Mouse (Mus musculus) left cerebral cortex, postnatal 25 days (tissue): ENCODE results near the gene Myzap. TPM values are rescaled to one million over a fixed set of nuclear protein-coding genes. Genes with fewer than 3 reads are reported as not detected.
A peak's percentile ranks its signal among the peaks of the same experiment; 100 is the strongest.

Source experiments
- DNase-seq, 2 experiments: peaks; one replicate each; pipeline ENCODE4 v3.0.0; 2022; ENCODE audit warnings: low spot score in 2 of 2, mixed read lengths in 1 of 2
- intact Hi-C: fragments of 180-260 bp; cut with DNase I; formaldehyde crosslinking; loops from one replicate; pipeline ENCODE4 v1.15.1; 2025
- total RNA-seq, 2 experiments: library from RNA; stranded (reverse); gene quantifications; 2 replicates each; pipeline ENCODE4 v1.2.3; 2021

Myzap gene
- total RNA-seq, 2 experiments from 2014 or later, result 1.6 TPM

GRCm38 (mm10) chr9:71554001-71554400, 38.2 kb downstream of the Myzap start:
- intact Hi-C loops, result no loop called here
- no peak for DNase-seq

- intact Hi-C loops, result no loop called here
- DNase-seq, result no peak
Observed at GRCm38 (mm10) chr9:71550176-71550575, 42.0 kb downstream of the Myzap start.

GRCm38 (mm10) chr9:71547704-71548275, 44.4 kb downstream of the Myzap start:
- DNase-seq, result no peak
- intact Hi-C loops, result no loop called here

DNA sequence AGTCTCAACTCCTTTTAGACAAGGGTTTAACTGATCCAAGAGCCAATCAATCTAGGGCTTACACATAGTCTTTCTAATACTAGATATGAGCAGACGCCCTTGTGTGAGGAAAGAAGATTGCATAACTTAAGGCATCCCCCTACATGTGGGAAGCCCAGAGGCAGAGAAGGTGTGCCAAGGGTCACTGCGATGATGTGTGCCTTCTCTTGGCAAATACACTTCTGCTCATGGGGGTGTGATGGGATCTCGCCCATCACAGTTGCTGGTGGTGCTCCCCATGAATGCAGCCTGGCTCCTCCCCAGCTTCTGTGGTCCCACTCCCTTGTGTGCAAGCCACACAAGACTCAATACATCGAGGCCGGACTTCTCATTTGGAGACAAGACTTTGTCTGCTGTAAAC, 47.3 kb downstream of the Myzap start:
- intact Hi-C loops, result loop anchor here (1.0 kb wide), 1 partner anchor 71 kb away; no protein-coding TSS in a partner anchor
- no peak for DNase-seq

DNA sequence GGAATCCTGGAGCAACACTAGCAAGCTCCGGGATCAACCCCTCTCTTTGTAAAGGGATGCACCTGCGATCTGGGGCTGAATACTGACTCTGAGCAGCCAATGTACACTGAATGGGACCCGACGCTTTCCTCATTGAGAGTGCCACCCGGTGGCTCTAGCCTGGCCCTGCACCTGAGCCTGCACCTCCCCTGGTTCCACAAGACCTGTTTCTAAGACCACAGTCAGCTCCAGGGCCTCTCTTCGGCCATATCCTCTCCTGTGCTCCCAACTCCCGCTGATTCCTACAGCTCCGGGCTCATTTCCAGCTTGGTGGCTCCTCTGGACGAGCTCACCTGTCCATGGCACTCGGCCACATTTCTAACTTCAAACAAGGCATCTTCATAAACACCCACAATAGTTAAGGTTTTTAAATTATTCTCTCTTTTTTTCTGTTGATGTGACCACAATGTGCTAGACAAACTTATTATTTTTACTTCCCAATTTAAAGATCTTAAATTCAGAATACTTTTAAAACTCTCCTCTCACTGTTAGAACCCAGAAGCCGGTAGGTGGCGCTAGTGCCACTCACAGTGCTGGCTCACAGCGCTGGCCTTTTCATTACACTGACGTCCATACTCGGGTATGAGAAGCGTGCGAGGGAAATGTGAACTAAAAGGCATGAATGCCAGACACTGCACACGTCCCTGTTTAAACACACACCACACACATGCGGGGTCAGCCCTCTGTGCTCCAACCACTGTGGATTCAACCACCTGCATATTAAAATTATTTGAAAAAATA, 48.5 kb downstream of the Myzap start:
- DNase-seq, result peak; percentile 75 to 80
- intact Hi-C loops, result loop anchor here (1.0 kb wide), 1 partner anchor 73 kb away; no protein-coding TSS in a partner anchor

DNA sequence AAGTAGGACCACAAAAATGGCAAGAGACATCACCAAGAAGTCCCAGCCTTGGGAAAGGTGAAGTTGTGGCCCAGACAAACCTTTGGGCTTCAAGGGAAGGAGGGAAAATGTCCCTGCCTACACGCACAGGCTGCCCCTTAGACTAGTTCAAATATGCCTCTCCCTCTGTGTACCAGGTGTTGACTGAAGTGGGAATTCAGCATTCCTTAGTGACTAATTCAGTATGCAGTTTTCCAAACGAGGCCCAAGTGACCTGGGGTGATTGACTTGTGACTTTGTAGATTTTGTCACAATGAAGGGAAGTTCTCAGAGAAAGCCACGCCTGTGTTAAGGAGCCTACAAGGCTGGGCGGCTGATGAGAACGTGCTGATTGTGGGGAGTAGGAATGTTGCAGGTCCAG, 49.9 kb downstream of the Myzap start:
- intact Hi-C loops, result no loop called here
- no peak for DNase-seq

DNA sequence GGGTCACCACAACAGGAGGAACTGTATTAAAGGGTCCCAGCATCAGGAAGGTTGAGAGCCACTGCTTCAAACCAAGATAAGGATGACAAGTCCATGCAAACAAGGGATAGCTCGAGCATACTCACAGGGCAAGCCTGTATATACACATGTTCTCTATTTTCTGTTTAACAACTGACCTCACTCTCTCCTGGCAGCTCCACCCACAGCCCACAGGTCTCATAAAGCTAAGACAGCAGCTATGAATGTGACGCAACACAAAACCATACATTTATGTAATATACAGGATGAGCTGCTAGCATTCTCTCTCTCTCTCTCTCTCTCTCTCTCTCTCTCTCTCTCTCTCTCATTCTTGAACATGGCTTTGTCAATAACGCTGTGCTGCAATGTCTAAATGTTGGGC, 51.4 kb downstream of the Myzap start:
- intact Hi-C loops, result no loop called here

DNA sequence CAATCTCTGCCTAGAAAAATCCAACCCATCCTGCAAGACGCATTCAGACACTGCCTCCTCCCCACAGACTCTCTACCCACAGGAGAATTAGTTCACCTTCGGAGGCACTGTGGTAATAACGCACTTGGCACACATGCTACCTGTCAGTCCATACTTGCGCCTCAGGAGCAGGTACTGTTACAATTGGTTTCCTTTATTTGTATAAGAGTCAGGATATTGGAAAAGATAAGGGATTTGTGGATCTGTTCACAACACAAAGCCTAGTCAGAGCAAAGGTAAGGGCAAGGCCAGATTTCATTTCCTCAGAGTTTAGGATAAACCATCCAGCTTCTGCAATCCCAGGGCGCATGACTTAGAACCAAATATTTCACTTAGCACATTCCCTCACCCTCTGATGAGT, 56.4 kb downstream of the Myzap start:
- intact Hi-C loops, result no loop called here
- DNase-seq, result no peak

More for the DNA sequence above, 51.4 kb downstream of the Myzap start:
- no peak for DNase-seq

DNA sequence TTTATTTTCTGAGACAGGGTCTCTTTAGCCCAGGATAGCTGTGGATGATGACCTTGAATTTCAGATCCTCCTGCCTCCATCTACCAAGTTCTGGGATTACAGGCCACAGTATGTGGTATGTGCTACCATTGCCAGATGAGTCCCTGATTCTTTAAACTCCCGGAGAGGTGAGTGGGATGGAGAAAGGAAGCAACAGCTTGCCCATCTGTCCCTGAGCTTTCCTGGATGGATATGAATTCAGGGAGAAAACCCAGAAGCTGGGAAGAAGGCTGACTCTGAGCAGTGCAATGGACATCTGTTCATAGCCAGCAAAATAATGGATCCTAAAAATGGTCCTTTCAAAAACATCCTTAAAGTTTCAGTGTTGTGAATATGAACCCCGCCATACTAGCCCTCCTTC, 57.1 kb downstream of the Myzap start:
- intact Hi-C loops, result no loop called here
- peak; percentile 15 to 78 for DNase-seq

GRCm38 (mm10) chr9:71529960-71530359, 62.2 kb downstream of the Myzap start:
- no peak for DNase-seq
- intact Hi-C loops, result no loop called here

DNA sequence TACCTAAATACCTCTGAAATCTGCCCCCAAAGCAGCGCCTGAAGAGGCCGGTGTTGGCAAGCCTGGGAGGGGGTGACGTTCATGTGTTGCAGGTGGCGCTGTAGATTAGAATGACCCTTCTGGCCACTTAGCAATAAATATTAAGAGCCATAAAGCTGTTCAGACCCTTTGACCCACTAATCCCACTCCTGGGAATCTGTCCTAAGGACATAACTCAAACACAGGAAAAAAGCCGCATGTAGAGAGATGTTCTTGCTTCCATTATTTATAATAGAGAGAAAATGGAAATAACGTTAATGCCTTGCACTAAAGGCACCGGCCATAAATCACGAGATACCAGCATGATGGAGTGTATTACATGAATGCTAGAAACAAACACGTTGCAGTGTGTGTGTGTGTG, 64.7 kb downstream of the Myzap start:
- intact Hi-C loops, result no loop called here
- DNase-seq, result no peak

GRCm38 (mm10) chr9:71523901-71524300, 68.3 kb downstream of the Myzap start:
- DNase-seq, result no peak
- intact Hi-C loops, result no loop called here

- DNase-seq, result no peak
- intact Hi-C loops, result no loop called here
Observed at GRCm38 (mm10) chr9:71519836-71520235, 72.3 kb downstream of the Myzap start.

DNA sequence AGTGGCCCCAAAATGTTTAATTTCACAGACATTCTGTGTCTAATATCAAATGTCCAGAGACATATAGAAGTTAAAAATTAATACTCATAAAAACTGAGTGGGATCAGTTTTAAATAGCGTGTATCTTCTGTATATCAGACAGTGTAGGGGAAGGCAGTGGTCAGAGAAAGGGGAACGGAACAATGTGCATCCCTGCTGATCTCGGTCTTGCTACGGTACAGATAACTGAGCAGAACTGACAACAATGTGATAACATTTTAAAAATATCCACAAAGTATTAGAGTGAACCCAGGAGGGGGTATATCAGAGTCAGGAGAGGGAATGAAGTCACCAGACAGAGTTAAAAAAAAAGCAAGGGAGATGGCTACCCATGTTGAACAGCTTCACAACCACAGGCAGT, 74.7 kb downstream of the Myzap start:
- no peak for DNase-seq

DNA sequence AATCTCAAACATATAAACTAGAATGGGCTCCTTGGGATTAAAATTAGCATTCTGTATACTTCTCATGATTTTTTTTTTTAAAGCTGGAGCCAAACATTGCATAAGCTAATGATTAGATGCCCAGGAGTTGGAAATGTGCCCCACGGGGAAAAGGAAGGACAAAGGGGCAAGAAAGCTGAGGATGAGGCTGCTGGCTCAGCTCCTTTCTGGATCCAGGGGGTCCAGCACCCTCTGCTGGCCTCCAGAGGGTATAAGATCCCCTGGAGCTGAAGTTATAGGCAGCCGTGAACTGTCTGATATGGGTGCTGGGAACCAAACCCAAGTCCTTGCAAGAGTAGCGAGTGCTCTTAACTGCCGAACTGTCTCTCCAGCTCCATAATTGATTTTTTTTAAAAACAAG, 76.3 kb downstream of the Myzap start:
- intact Hi-C loops, result no loop called here
- no peak for DNase-seq

More for the DNA sequence above, 74.7 kb downstream of the Myzap start:
- intact Hi-C loops, result no loop called here

DNA sequence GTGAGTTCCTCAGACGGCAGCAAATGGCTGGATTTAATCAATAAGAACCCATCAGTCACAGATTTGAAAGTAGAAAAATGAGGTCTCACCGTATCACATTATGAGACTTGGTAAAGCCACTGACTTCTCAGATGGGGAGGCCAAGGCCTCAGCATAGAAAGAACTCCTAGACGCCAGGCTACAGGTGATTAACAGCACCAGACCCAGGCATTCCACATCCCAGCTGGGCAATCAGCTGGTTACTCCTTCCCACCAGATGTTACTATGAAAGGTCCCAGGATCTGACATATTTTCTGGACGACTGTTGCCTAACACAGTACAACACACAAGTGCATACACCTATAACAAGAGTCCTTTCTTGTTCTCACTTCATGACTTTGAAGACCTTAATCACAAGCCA, 78.6 kb downstream of the Myzap start:
- no peak for DNase-seq
- intact Hi-C loops, result no loop called here

DNA sequence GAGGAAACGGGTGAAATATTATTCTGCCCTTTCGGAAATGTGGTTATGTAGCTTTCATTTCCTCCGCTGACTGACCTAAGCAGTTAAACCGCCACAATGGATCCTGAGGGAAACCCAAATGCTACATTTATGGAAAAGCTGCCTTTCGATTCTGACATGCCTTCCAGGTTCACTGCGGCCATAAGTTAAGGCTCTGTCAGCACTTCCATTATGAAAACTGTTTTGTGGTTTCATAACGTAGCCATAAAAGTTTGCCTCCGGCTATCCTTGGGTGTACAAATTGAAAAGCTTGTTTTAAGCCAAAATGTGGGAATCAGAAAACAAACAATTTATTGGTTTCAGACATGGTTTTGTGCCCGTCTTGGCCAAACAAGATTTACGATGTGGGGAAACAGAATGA, 79.3 kb downstream of the Myzap start:
- intact Hi-C loops, result no loop called here
- no peak for DNase-seq

- intact Hi-C loops, result no loop called here
- peak in 1 of 2 experiments; percentile 39 for DNase-seq
Observed at GRCm38 (mm10) chr9:71498391-71499182, 93.6 kb downstream of the Myzap start.

DNA sequence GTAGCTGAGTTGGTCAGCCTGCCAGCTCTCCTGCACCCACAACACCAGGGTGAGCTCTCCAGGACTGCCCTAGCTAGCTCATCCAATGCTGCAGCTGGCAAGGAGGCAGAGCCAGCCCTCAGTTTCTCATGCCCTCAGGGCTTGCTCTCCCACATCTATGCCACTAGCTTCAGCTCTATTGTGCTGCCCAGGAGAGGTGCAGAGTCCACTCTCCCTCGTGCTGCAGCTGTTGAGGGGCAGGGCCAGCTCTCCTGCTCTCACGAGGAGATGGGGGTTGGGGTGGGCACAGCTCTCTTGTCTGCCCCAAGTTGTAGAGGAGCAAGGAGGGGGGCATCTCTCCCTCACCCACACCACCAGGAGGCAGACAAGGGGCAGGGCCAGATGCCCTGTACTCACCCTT, 95.5 kb downstream of the Myzap start:
- no peak for DNase-seq
- intact Hi-C loops, result no loop called here

DNA sequence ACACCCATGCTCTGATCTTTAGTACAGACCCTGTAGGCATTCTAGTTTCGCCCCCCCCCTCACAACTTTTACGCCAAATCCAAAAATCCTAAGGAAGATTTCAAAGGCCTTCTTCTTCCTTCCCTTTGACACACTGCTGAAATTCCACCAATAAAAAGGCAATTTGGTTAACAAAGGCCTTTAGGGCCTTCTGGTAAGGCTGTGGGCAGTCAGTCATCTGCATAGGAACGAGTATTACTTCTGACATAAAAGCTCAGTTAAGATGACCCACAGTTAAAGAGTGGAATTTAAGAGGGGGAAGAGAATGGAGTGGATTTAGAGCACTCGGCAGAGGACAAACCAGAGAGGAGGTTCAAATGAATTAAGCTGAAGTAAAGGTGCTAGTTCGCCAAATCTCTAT, 98.4 kb downstream of the Myzap start:
- intact Hi-C loops, result no loop called here

More for the DNA sequence above, 98.4 kb downstream of the Myzap start:
- DNase-seq, result no peak
